Mouse (Mus musculus) cerebellum, adult 11 months (tissue): ENCODE measurements around the gene Cttn.

Experiments
- DNase-seq: peaks from one replicate; pipeline ENCODE4 v3.0.0; 2022

Cttn gene

GRCm38 (mm10) chr7:144387537-144387936 is 83.3 kb downstream of the Cttn start:
- no peak for DNase-seq
